Mouse (Mus musculus) testis, adult 10 weeks (tissue): ENCODE data around the gene Gpatch2. TPM values are rescaled to one million over a fixed set of nuclear protein-coding genes. Genes with fewer than 3 reads are reported as not detected.

Source experiments
- polyA plus RNA-seq: library from polyadenylated mRNA; stranded (reverse); fragments of 350-450 nt; fragmentation: Illumina TruSeq; extraction: RNeasy Lipid Tissue Mini Kit (QIAGEN cat#74804); gene quantifications from one replicate; pipeline ENCODE4 v1.2.3, GENCODE M21; 2014; ENCODE audit warnings: low read depth, low replicate concordance

Gene Gpatch2
- polyA plus RNA-seq: 26.2 TPM

GRCm38 (mm10) chr1:187215181-187216116, at the start of gene Gpatch2, which contains the start of gene Spata17:
Gpatch2 (plus strand) TSS chr1:187215508.
Spata17 (minus strand) TSS chr1:187215465.

Other genes with a start within 250 kb of the Gpatch2 start
- gene D1Pas1, start 248.1 kb upstream of the Gpatch2 start, polyA plus RNA-seq: 209 TPM
- gene Spata17, start within 50 bp of the Gpatch2 start, polyA plus RNA-seq: 269 TPM